Mouse (Mus musculus) lung, postnatal 0 days (tissue): Measurements from ENCODE around the gene Dchs1.

Experiments used
- CTCF ChIP-seq: IDR thresholded peaks from 2 replicates; pipeline ENCODE4 v1.5.1; 2016; ENCODE audit warnings: antibody characterized with exemption, mild to moderate bottlenecking
- EP300 ChIP-seq: IDR thresholded peaks from 2 replicates; pipeline ENCODE4 v1.6.1; 2016; ENCODE audit warnings: antibody characterized with exemption, mild to moderate bottlenecking, control low read depth

GRCm38 (mm10) chr7:105778553-105779265 is 8.7 kb downstream of the Dchs1 start:
- TF ChIP-seq CTCF = no peak
- no peak for TF ChIP-seq EP300
